Mouse (Mus musculus) forelimb bud, embryonic 11.5 days (tissue): ENCODE measurements around the gene Cdh10.

ENCODE experiments used
- DNase-seq: peaks from one replicate; pipeline ENCODE4 v3.0.0-alpha.2; 2012; ENCODE audit warnings: low read depth, low spot score

Cdh10 gene

GRCm38 (mm10) chr15:18818185-18818973, at the start of gene Cdh10:
Gene Cdh10 (plus strand): TSS chr15:18818947.
- DNase-seq = peak; percentile 60

DNA sequence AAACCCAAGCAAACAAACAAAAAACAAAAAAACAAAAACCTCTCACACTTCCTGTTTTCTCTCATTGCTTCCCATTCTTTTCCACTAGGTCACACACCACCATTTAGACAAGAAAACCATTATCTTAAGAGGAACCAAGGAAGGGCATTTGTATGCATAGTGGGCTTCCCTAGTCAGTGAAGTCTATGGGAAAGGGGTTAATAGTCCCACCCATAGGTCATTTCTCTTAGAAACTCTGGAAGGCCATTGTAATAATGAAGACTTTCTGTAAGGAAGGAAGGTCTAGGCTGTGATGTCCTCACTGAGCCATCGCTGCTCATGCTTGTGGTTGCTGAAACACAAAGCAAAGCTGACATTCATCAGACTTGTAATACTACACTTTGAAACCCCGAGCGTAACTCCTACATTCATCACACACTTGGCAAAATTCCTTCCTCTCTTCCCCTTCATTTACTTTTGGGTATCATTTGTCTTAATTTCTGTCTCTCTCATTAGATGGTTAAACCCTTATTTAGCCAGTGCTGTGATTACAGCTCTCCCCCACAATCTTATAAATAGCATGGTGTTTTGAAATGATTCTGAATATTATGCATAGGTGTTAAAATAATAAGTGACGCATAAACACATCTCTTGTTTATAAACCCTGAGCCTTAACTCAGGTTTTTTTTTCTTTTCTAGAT, 9.5 kb upstream of the Cdh10 start:
- DNase-seq = no peak

DNA sequence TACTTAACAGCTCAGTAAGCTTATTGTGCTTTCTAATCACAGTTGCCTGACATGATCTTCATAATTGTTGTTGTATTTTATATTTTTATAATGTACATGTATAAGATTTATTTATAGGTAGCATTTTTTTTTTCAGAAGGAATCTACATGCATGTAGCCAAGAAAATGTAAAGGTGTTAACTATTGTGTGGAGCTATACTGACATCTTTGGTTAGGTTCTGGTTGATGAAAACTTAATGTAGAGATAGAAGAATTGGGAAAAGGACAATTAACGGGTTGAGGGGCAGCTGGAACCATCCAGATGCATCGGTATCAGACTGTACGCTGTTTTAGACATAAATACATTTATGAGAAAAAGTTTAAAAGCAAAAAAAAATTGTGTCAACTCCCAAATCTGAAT, 1.0 kb upstream of the Cdh10 start:
- no peak for DNase-seq

- DNase-seq = no peak
Observed at GRCm38 (mm10) chr15:18820226-18820625, 1.5 kb downstream of the Cdh10 start.

DNA sequence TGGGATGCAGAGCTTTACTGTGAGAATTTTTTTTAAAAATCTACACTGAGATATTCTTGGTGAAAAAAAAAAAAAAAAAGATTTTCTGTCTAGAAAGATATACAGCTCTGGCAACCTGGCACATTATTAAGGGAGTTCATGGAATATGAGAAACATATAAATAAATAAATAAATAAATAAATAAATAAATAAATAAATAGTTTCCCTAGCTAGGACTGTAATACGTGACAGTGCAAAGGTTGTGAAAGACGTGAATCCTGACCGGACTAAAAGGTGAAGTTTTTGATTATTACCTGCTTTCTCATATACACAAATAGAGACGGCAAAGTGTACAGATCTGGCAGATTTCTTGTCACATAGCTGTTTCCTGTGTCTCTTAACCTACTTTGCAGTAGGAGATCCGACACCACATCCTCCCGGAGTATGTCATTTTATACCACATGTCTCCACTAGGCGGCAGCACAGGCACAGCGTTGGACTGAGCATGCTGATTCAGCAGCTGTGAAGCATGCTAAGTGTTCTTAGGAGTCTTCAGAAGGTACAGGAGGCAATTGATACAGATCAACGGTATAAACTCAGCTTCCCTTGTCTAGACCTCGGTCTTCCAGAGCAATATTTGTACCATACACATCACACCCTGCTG, 2.5 kb downstream of the Cdh10 start:
- DNase-seq = peak; percentile 88

GRCm38 (mm10) chr15:18823420-18823819, 4.7 kb downstream of the Cdh10 start:
- DNase-seq = no peak

- DNase-seq = peak; percentile 55
Observed at GRCm38 (mm10) chr15:18832263-18832662, 13.5 kb downstream of the Cdh10 start.

DNA sequence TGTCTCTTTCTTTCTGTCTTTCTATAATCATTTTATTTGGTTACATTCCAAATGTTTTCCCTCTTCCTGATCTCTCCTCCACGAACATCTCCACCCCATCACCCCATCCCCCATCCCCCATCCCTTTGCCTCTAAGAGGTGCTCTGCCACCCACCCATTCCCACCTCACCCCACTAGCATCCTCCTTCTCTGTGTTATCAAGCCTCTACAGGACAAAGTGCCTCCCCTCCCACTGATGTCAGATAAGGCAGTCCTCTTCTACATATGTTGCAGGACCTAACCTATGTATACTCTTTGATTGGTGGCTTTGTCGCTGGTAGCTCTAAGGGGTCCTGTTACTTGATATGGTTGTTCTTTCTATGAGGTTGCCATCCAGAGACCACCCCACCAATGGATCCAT, 23.0 kb downstream of the Cdh10 start:
- DNase-seq = no peak

- DNase-seq = peak; percentile 49
Observed at GRCm38 (mm10) chr15:18844807-18845206, 26.1 kb downstream of the Cdh10 start.

DNA sequence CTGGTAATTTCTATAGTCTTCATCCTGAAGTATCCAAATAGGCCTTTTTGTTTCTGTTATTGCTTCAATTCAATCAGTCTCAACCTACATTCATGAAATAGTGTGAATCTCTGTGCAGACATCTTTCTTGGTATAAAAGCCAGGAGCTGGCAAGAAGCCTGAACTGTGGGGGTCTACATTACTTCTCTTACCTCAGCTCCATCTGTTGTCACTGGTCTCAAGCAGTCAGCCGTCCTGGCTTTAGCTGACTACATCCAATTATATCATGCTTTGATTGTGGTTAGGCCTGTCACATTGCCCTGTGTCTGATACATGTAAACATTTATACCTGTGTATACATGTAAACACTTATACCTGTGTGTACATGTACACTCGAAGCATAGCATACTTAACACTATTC, 31.8 kb downstream of the Cdh10 start:
- DNase-seq = no peak

DNA sequence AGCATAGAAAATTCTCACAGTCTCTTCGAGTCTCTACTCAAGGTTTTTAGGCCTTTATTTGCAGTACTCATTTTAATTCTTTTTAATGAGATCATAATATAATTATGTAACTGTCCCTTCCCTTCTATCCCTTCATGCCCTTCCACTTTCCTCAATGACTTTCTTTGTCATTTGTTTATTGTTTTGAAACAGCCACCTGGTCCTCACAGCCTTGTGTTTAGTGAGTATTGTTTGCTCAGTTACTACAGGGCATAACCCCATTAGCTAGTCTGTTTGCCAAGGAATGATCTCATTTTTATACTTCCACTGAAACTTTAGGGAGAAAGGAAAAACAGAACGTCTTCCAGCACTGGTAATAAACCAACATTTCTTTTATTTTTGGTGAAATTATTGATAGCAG, 39.4 kb downstream of the Cdh10 start:
- no peak for DNase-seq

- DNase-seq = no peak
Observed at GRCm38 (mm10) chr15:18869871-18870270, 51.1 kb downstream of the Cdh10 start.

DNA sequence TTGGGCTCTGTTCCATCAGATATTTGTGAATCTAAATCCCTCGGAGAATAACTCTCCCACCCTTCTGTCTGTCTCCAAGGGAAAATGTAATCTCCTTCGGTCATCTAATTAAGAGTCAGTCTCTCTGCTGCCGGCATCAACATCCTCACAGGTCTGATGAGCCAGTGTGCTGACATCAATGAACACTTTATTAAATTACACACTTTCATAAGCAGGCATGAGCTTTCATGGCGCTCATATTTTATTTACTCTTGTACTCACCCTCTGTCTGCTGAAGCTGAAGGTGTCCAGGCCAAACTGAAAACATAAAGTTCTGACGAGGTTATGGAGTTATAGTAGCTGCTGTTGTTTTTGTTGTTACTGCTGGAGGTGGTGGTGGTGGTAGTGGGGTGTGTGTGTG, 62.7 kb downstream of the Cdh10 start:
- DNase-seq = no peak

DNA sequence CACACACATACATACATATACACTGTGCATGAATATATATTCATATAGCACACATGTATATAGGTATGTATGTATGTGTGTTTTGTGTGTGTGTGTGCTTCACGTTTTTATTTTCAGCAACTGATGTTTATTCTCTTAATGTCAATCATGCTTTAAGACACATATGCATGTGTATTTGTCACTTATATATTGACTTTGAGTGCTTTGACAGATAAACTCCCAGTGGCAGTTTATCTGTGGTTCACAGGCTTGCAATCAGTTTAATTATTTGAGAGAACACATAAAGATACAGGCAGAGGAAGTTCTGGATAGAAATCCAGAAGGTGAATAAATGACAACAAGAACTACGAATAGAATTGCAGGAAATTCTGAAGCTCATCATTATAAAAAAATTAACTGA, 67.9 kb downstream of the Cdh10 start:
- DNase-seq = no peak

GRCm38 (mm10) chr15:18888912-18889311, 70.2 kb downstream of the Cdh10 start:
- DNase-seq = no peak

DNA sequence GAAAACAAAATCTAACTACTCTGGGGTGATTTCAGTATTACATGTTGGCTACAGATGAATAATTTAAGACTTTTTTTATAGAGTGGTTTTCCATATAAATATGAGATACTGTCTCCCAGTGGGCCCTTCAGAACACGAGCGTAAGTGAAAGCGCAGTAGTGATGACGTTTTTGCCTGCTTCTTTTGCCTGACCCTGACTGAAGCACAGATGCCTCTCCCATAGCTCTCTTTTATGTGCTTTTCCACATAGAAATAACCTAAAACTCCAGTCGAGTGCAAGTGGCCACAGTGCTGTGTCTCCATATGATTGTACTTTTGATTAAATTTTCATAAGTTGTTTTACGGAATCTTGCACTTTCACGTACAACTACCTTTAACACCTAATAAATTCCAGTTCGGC, 71.6 kb downstream of the Cdh10 start:
- DNase-seq = peak; percentile 8

- DNase-seq = no peak
Observed at GRCm38 (mm10) chr15:18900776-18901175, 82.0 kb downstream of the Cdh10 start.

GRCm38 (mm10) chr15:18904131-18904530, 85.4 kb downstream of the Cdh10 start:
- no peak for DNase-seq

- no peak for DNase-seq
Observed at GRCm38 (mm10) chr15:18910612-18911011, 91.9 kb downstream of the Cdh10 start.

- no peak for DNase-seq
Observed at GRCm38 (mm10) chr15:18925392-18926117, 106.8 kb downstream of the Cdh10 start.

GRCm38 (mm10) chr15:18926964-18927363, 108.2 kb downstream of the Cdh10 start:
- no peak for DNase-seq

- DNase-seq = no peak
Observed at GRCm38 (mm10) chr15:18952266-18952665, 133.5 kb downstream of the Cdh10 start.
